ENCODE assay signal across 9 mouse cellular contexts in the genomic region with DNA sequence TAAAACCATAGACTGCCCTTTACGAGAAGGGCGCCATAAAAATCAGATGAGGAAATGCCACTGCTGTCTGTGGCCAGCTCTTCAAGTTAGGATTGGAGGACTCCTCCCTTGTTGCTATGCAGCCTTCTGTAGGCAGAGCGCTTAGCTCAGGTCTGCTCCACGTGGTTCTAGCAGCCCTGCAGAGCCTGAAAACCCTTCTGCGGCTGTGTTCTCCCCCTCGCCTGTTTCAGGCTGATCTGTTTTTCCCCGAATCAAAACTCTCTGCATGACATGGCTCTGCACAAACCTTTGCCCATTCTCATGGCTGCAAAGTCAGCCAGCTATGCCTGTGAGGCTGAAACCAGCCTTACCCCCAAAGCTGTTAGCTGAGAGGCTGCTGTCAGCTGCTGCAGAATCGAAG.
DNase-seq lines count a peak whose midpoint lies in the region; ATAC-seq and TF ChIP-seq lines count a peak whose summit lies in the region.
"Had no signal": no experiment of that assay in that cellular context is flagged by ENCODE, and none has a peak within 500 bp of the region (broad histone marks: within the 10 kb centered on the region; RNA-seq: fewer than 3 reads in every experiment).

No protein-coding gene starts in this region.

- no peak overlapping the region for H3K9ac ChIP-seq in hindbrain, embryonic 14.5 days
- no peak overlapping the region for H3K9ac ChIP-seq in hindbrain, embryonic 11.5 days (ENCODE audit: low read depth, low read length)
- no peak overlapping the region for H3K9ac ChIP-seq in midbrain, postnatal 0 days (replicated peaks; ENCODE audit: low read length, poor library complexity, severe bottlenecking)

- no peak overlapping the region for H3K4me2 ChIP-seq in hindbrain, embryonic 14.5 days (replicated peaks)
- H3K4me2 ChIP-seq in hindbrain, embryonic 11.5 days (replicated peaks; ENCODE audit: low read depth, low read length) = no peak overlapping the region
- no peak overlapping the region for H3K4me2 ChIP-seq in midbrain, postnatal 0 days (ENCODE audit: low read depth, low read length, poor library complexity, severe bottlenecking)

- peaks cover 31% of the 10 kb centered on the region for H3K4me1 ChIP-seq in hindbrain, embryonic 14.5 days (replicated peaks; ENCODE audit: control insufficient read depth, insufficient read depth, low read length)
- H3K4me1 ChIP-seq in hindbrain, embryonic 11.5 days (replicated peaks; ENCODE audit: control insufficient read depth, insufficient read depth, low read length) = no peaks in the 10 kb centered on the region
- peaks cover 6% of the 10 kb centered on the region; the same call in 1 of the 2 replicates for H3K4me1 ChIP-seq in midbrain, postnatal 0 days (ENCODE audit: insufficient read depth, low read length)

- TF ChIP-seq CTCF in midbrain, postnatal 0 days (IDR thresholded peaks at IDR 0.05) = no peak

- no peaks in the 10 kb centered on the region for H3K9me3 ChIP-seq in hindbrain, embryonic 14.5 days (ENCODE audit: control insufficient read depth, low read length)
- no peaks in the 10 kb centered on the region for H3K9me3 ChIP-seq in hindbrain, embryonic 11.5 days (ENCODE audit: control insufficient read depth, low read length)
- H3K9me3 ChIP-seq in midbrain, postnatal 0 days (ENCODE audit: low read length) = no peaks in the 10 kb centered on the region

- no peak for DNase-seq in hindbrain, embryonic 14.5 days (ENCODE audit: low spot score)
- no peak for DNase-seq in hindbrain, embryonic 11.5 days (ENCODE audit: low spot score)
- peak; percentile 49 for DNase-seq in cerebellum, adult 9-10 months
- peak; percentile 38 for DNase-seq in large intestine, adult 2 months (ENCODE audit: low read depth, low spot score)
- peak; percentile 78 for DNase-seq in midbrain, postnatal 0 days (ENCODE audit: low spot score)
- no peak for DNase-seq in lung, postnatal 36 days
- no peak for DNase-seq in spleen, postnatal 4 days (ENCODE audit: low spot score in 2 of 2)
- DNase-seq in lung, adult 18-20 months = no peak
- DNase-seq: lung, postnatal 4 days had no signal

- no peaks in the 10 kb centered on the region for H3K27me3 ChIP-seq in hindbrain, embryonic 14.5 days (ENCODE audit: control insufficient read depth, insufficient read depth, low read length)
- H3K27me3 ChIP-seq in hindbrain, embryonic 11.5 days (ENCODE audit: control insufficient read depth, insufficient read depth, low read length) = no peaks in the 10 kb centered on the region
- H3K27me3 ChIP-seq in midbrain, postnatal 0 days (ENCODE audit: insufficient read depth, low read length) = no peaks in the 10 kb centered on the region

- WGBS in hindbrain, embryonic 14.5 days = 50% methylated on average over 8 of the region's 8 CpGs
- 61% methylated on average over 8 of the region's 8 CpGs for WGBS in hindbrain, embryonic 11.5 days
- WGBS in large intestine, adult 2 months = 13% methylated on average over 8 of the region's 8 CpGs
- WGBS in midbrain, postnatal 0 days = 44% methylated on average over 8 of the region's 8 CpGs

- no peak overlapping the region for H3K27ac ChIP-seq in hindbrain, embryonic 14.5 days
- H3K27ac ChIP-seq in hindbrain, embryonic 11.5 days (ENCODE audit: low read depth, low read length) = no peak overlapping the region
- H3K27ac ChIP-seq in midbrain, postnatal 0 days (ENCODE audit: low read depth, low read length) = peak overlapping the region; percentile 34

- ATAC-seq in hindbrain, embryonic 14.5 days (ENCODE audit: low FRiP score) = peak; percentile 53; the same call in 1 of the 2 replicates
- ATAC-seq in hindbrain, embryonic 11.5 days (ENCODE audit: low FRiP score) = no peak
- peak; percentile 79 for ATAC-seq in midbrain, postnatal 0 days (ENCODE audit: low FRiP score)

- H3K4me3 ChIP-seq in hindbrain, embryonic 14.5 days (replicated peaks; ENCODE audit: low read length) = no peak overlapping the region
- H3K4me3 ChIP-seq in hindbrain, embryonic 11.5 days (ENCODE audit: low read depth, low read length) = no peak overlapping the region
- H3K4me3 ChIP-seq in midbrain, postnatal 0 days (ENCODE audit: low read depth, low read length) = no peak overlapping the region

- H3K36me3 ChIP-seq in hindbrain, embryonic 14.5 days (replicated peaks; ENCODE audit: control insufficient read depth, insufficient read depth) = no peaks in the 10 kb centered on the region
- H3K36me3 ChIP-seq in hindbrain, embryonic 11.5 days (ENCODE audit: control insufficient read depth, insufficient read depth, low read length) = no peaks in the 10 kb centered on the region
- H3K36me3 ChIP-seq in midbrain, postnatal 0 days (ENCODE audit: insufficient read depth, low read length) = no peaks in the 10 kb centered on the region

Comparison
In these comparisons a context has a peak if more than half of its experiments do, and no peak if none do; other contexts are left out.
1. DNase-seq: peak in cerebellum, adult 9-10 months (single experiment), large intestine, adult 2 months (single experiment) and midbrain, postnatal 0 days (single experiment); none in hindbrain, embryonic 14.5 days (single experiment), hindbrain, embryonic 11.5 days (single experiment), lung, postnatal 36 days (single experiment), spleen, postnatal 4 days (0 of 2) and lung, adult 18-20 months (0 of 2).